Mouse (Mus musculus): ENCODE data around the gene Ric3.

DNA sequence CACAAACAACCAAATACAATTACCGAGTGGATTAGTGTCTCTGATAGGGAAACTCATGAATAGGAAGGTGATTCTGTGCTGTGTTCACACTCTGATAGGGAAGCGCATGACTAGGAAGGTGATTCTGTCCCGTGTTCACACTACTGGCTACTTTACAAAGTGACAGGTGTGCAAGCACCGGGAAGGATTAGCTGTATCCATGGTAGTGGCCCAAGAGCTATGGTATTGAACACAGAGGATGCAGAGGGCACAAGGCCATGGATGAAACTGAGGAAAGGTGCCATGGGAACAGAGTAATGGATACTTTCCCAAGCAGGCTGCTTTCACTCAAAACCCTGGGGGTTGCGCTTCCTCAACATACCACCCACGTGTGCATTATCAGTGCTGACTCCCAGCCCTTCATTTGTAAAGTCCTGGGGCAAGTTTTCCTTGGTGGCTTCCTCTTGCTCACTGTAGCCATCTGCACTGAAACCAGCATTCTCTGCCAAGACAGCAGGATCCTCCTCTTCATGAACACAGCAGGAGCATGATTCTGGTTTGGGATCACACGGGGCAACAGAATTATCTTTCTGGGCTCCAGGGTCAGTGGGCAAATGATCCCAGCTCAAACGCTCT lies 44.9 kb downstream of the Ric3 start:
- no peak for TF ChIP-seq EP300 (IDR thresholded peaks at IDR 0.05; ENCODE audit: low read depth)
- TF ChIP-seq CTCF (IDR thresholded peaks at IDR 0.05; ENCODE audit: low read depth) = no peak

All from liver, postnatal 0 days (tissue).